Mouse (Mus musculus) granulocyte monocyte progenitor cell, adult 5-6 weeks (primary cell): ENCODE measurements at regions not wholly inside any gene's neighbourhood (a gene's known extent, or its start where the extent isn't known, plus 50 kb on each side); places are given as distances from the start of the nearest gene placed in this dataset.
"Not testable (repeated sequence)": the region's sequence is repeated elsewhere in the genome, so short reads cannot be mapped to it uniquely, and the experiment has no call there.

Experiments used
- ATAC-seq: replicated peaks from 2 replicates; pipeline ENCODE4 v1.8.0; 2016; ENCODE audit warnings: mild to moderate bottlenecking, moderate TSS enrichment, inconsistent platforms; ENCODE audit not compliant: poor library complexity, severe bottlenecking

DNA sequence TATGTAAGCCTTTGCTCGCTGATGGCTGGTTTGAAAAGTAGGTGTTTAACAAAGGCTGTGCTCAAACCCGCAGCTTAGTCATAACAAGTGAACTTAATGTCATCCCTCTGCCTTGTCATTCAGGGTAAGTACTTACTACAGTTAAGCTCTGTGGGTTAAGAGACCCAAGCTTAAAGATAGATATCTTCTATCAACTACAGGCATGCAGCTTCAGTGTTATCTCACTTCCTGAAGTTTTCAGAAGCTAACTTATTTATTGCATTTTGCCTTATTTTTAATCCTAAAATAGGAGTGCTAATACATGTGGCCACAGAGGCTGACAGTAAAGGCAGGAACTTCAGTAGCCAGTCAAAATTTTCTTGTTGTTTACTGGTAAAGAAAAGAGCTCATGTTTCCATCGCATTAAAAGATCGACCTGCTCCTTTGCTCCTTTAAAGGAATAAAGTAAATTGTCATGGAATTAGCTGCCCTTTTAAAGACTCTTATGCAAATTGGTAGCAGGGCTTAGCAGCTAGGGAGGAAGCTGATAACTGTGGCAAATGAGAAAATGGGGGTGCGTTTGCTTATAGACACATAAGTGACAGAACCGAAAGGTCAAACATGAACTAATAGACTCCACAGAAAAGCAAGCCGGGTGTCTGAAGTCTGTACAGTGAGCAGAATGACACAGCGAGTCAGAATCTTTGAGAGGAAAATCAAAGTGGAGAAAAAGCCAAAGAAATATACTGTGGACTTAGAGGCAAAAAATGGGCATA lies 55.9 kb upstream of the Inpp4b start:
- no peak for ATAC-seq

DNA sequence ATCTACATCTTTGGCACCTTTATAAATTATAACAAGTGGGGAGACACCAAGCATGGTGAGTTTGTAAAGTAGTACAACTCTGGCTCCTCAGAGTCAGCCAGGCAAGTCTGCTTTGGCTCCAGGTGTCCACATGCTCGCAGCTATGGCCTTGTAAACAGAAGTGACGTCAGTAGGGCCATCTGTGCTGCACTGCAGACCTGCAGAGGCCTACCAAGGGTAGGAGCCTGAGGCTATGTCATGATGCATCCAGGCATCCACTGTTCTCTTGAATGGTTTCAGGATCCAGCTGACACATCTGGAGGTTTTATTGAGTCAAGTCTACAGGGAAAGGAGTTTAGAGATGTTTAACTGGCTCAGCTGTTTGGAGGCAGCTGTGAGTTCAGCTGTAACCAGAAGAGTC lies 82.3 kb upstream of the Inpp4b start:
- ATAC-seq: no peak

DNA sequence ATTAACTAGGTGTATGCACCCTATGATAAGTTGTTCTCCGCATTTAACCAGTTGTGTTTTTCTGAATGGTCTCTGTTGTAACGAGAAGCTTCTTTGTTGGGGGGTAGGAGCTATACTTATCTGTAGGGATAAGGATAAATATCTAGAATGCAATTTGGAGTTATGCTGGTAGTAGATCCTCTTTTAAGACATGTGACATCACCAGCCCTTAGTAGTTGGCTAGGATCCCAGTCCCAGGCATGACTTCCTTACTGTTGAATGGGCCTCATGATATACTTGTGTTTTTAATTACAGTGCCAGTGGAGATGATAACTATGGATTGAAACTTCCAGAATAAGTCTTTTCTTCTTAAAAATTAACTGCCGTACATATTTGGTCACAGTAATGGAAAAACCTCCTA lies 118.5 kb upstream of the Inpp4b start:
- ATAC-seq: no peak

DNA sequence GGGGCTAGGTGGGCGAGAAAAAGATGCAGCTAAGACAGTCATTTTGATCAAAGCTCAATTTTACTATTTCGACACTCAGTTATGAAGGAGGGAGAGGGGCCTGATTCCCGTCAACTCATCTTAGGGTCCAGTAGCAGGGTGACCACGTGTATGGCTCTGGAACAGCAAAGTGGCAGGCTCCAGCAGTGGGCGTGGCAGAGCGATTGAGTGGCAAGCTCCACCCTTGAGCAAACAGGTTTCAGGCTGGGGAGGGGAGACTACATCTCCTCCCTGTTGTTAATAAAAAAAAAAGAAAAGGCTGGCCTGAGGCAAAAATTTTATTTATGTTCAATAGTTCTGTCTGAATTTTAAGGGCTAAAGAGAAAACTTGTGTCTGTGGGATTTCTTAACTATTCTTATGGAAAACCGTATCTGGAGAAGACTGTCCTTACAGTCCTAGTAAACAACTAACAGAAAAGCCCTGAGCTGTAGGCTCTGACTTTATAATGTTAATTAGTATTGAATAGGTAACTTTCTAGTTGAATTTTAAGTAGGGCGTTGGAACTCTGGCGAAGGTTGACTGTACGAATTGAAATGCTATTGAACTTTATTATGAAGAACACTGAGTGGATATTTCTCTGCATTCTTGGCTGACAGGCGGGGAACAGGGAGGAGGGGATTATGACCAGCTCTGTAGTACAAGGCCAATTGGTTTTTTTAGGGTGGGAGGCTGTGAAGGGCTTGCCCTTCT lies 155.1 kb upstream of the Inpp4b start:
- not testable (repeated sequence) for ATAC-seq

DNA sequence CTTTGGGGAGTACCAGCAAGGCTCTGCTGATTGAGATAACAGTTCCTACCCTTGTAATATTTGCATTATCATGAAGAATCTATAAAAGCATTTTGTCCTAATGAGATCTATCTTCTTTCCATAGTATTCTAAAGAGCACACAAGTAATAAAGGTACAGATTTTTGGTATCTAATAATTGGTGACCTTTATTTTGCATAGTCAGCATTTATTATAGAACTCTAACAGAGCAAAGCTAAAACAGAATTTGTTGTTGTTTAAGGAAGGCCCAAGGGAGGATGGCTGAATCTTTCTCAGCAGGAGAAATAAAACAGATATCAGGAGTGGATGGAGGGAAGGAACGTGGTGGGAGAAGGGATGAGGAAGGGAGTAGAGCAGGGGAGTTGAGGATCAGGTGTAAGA lies 160.8 kb upstream of the Usp38 start:
- no peak for ATAC-seq

DNA sequence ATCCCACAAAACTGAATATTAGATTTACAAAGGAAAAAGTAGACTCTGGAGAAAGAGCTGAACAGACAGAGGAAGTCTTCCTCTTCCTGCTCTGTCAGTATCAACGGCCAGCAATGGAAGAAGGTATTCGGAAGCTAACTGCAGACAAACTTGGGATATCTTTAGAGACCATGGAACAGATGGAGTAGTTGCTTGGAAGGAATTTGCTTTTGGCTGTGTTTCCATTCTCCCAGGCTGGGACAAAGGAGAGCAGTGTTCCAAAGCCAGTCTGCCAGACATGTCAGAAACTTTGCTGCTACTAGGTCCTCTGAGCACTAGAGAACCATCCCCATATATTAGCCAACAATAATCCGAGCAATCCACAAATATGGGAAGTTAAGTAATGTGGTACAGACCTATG lies 132.5 kb upstream of the Usp38 start:
- ATAC-seq: no peak

DNA sequence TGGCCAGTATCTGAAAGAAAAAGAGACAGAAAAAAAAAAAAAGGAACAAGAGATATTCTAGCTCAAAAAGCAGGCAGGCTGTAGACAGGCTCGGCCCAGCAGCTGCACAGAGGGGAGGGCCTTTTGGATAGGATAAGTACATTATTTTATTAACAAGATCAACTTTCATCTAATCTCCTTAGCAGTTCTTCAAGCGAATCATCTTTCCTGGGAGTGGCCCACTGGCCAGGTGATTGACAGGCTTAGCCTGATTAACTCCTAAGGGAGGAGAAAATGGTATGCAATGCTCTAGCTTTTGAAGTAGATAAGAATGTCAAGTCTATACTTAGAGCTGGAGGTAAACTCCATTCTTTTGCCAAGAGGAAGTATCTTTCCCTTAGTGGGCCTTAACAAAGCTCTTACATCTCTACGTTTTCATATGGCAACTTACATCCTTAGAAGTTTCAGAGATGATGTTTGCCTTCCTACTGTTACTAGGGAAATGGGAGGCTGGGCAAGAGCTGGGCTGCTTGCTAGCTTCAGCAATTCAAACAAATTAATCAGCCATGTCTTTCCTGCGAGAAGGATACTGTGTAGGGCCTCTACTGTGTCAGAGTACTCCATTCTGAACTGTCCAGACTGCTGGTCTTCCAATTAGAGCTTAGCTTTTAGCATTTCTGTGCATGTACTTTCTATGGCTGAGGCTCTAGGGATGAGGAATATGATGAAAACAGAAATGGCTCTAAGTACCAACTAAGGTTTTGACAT lies 92.2 kb upstream of the Usp38 start:
- no peak for ATAC-seq

DNA sequence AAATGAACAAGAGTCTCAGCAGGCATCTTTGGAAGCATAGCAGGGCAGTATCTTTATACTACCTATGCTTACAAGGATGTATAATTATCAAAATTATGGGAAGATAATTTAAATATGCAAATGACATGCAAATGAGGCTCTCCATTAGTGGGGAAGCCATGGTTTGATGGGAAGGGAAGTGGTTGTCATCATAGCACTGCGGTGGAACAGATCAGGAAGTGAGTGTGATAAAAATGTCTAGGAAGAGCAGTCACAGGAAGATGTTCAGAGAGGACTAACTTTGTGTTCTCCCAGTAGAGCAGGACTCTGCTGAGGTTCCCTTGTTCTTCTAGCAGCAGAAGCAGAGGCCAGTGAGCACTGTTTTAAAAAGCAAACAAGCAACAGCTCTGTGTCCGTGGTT lies 84.2 kb upstream of the Usp38 start:
- peak; percentile 59 for ATAC-seq

DNA sequence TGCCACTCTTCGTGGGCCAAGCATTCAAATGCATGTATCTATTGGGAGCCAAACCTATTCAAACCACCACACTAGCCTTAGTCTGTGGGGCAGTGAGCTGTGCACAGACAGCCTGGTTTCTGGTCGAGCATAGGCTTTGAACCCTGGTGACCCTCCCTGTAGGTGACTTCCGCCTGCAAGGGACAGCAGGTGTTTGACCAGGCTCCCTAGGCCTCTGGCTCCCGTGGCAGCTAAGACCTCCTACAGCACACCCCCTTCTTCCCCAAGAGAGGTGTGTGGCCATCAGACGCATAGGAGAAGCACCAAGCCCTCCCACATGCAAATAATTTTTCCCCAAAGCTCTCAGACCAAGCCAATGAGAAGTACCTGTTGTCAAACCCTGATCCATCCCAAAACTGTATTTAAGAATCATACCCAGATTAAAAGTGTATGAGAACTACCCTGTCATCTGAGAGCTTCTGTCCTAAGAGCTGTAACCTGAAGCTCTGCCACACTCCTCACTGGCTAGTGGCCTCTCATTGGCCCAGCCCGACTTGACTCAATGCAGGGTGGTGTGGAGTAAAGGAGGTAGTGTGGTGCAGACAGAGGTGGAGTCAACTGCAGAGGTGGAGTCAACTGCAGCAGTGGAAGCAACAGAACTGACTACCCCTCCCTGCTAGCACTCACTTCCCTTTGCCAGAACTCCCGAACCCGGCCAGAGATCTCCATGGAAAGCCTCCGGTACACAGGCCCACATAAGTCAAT lies 82.5 kb upstream of the Usp38 start:
- ATAC-seq: peak; percentile 26; the same call in 1 of the 2 replicates

DNA sequence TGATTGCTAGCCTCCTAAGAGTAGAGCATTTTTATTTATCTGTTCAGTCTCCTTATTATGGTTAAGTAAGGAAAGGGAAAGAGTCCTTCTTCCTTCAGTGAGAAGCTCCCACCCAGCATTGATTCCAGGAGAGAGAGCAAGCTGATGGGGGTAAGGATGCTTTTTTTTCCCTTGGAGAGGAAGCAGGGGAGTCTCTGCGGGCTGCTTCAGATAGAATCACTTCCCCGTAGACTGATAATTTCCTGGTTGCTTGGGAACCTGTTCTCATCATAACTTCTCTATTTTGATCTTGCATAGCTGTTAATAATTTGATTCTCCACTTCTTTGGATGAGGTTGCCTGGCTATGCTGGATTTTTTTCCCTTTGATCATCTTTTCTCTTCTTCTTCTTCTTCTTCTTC lies 80.5 kb upstream of the Usp38 start:
- peak; percentile 73 for ATAC-seq

DNA sequence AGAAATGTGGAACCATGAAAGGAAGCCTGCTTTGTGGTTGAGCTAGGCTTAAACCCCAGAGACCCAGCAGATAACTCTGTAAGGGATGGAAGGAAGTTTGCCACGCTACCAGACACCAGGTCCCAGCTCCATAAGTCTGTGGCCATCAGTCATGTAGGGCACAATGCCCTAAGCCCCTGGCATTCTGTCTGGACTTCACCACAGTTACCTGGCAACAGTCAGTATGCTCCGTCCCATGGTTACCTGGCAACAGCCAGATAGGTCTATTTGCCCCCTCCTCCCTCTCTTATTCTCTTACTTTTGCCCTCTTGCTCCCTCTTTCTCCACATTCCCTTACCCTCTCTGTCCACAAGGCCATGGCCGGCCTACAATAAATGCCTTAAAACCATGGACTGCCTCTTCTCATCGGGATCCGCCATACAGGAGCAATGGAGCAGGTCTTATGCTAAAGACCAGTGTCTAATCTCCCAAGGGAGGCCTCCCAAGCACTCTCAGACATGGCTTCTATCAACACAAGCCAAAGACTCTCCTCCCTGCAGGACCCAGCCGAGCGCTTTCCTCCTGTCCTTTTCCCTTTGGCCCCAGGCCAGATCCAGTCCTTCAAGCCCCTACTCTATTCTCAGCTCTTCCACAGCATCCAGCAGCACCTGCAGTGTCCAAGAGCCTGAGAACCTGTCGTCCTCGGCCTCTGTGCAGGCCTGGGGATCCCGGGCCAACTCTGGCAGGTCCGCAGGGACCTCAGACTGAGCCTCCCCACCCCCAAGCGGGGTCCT lies 66.3 kb upstream of the Usp38 start:
- ATAC-seq: no peak

DNA sequence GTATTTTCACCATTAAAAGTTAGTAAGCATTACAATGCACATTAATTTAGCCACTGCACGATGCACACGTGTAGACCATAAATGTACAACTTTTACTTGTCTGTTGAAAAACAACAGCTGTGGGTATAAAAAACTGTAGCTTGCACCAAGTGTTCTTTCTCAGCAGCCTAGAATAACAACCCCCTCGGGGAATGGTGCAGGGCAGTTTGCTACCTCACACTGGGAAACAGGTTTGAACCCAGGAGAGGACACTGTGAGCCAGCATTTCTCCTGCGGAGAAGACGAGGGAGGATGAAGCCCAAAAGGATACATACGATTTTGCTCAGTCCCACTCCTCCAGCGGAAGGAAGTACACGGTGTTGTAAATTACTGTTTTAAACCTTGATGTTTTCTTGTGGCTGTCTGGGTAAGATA lies 65.2 kb upstream of the Usp38 start:
- peak; percentile 40; the same call in 1 of the 2 replicates for ATAC-seq

DNA sequence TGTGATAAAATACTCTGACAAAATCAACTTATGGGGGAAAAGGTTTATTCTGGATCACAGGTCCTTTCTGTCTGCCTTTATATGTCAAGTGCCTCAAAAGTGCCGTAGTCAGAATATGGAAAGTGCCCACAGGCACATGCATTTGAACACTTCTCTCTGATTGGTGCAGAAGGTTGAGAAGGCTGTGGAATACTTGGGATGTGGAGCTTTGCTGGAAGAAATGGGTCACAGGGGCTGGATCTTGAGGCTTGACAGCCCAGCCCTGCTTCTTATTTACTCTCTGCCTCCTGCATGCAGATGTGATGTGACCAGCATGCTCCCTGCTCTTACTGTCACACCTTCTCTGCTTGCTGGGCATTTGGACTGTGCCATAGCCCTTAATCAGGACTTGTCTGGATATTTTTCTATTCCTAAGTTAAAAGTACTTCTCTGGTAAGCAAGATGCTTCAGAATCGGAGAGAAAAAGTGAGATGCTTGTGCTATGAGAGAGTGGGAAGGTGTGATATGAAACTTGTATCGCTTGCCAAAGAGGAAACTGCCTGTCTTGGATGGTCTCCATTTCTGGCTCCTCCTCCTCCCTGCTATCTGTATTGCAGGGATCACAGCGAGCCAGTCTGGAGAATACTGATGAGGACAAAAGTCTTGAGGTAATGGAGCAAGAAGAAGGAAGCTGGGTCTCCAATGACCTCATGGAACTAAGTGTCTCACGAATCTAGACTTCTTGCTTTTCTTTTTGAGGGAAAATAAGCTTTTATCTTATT lies 54.5 kb upstream of the Usp38 start:
- ATAC-seq: no peak

DNA sequence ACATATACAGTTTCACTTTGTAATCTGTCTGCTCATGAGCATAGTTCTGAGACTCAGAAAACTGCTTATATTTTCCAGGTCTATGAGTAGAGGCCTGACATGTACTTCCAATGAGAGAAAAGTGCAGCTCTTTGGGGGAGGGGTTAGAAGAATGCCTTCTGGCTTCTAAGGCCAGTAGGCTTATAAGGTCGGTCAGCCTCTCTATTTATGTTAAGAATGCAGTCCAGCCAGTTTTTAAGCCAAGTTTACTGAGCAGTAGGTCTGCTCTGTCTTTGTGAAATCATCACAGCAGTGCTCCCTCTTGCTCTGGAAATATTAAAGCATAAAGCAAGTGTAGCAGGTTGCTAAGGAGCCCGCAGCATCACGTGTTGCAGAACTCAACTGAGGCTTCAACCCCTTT lies 53.8 kb upstream of the Usp38 start:
- ATAC-seq: no peak

DNA sequence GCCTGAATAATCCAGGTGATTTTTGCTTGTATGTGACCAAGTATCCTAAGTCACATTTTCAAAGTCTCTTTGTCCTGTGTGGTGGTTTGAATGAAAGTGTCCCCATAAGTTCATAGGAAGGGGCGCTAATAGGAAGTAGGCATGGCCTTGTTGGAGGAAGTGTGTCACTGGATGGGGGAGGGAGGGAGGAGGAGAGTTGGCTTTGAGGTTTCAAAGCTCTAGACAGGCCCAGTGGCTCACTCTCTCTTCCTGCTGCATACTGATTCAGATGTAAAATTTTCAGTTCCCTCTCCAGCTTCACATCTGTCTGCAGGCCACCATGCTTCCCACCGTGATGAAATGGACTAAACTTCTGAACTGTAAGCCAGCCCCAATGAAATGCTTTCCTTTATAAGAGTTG lies 52.0 kb upstream of the Usp38 start:
- peak; percentile 55 for ATAC-seq
